Mouse (Mus musculus): ENCODE results near the gene Pdss2. TPM values are rescaled to one million over a fixed set of nuclear protein-coding genes. Genes with fewer than 3 reads are reported as not detected.

Gene Pdss2
- total and polyA plus RNA-seq, 2 experiments from 2014 or later, result 17.6 TPM

DNA sequence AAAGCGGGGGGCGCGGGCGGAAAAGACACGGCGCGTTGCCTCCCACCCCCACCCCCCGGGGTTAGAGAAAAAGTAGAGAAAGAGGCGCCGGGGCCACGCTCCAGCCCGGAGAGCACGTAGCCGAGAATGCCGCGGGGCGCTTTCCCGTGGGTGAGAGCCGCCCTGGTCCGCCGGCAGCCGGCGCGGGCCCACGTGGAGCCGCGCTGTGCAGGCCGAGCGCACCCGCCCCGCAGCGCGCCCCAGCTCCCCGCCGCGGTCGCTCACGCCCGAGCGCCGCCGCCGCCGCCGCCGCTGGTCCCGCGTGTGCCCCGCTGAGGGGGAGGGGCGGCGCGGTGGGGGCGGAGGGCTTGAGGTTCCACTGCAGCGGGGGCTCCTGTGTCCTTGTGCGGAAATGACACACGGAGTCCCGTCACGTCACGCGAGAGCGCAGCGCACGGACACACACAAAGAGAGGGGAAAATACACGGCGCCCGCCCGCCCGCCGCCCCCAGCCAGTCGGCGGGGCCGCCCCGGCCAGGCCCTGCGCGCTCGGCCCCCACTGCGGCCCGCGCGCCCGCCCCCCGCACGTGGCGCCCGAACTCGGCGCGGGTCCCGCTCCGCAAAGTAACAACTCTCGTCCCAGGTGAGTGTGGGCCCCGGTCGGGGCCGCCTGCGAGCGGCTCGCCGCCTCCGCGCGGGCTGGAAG, 257.6 kb downstream of the Pdss2 start, which contains the start of gene Bend3:
Bend3 (plus strand) TSS at position 81 of the 685 bp plus-strand sequence.
- Histone ChIP-seq H3K4me1 (ENCODE audit: insufficient read depth, low read length) (peaks cover 11% of the 10 kb centered on the region; the same call in 1 of the 2 replicates), H3K27me3 (ENCODE audit: insufficient read depth, low read length) (no peaks in the 10 kb centered on the region), H3K36me3 (ENCODE audit: insufficient read depth, low read length) (no peaks in the 10 kb centered on the region), H3K4me2 (ENCODE audit: low read depth, low read length, poor library complexity, severe bottlenecking) (peak within 1 kb of the TSS; percentile 99), H3K9me3 (ENCODE audit: low read length) (no peaks in the 10 kb centered on the region), H3K27ac (ENCODE audit: low read depth, low read length) (peak within 1 kb of the TSS; percentile 91), H3K9ac (replicated peaks; ENCODE audit: low read length, poor library complexity, severe bottlenecking) (peak within 1 kb of the TSS; percentile 94), H3K4me3 (ENCODE audit: low read depth, low read length) (peak within 1 kb of the TSS; percentile 91)
- DNase-seq (ENCODE audit: low spot score) (peak; percentile 73), ATAC-seq (ENCODE audit: low FRiP score) (peak; percentile 84)
- 0% methylated on average over 27 of the region's 101 CpGs for WGBS
- TF ChIP-seq CTCF (IDR thresholded peaks at IDR 0.05), result no peak

DNA sequence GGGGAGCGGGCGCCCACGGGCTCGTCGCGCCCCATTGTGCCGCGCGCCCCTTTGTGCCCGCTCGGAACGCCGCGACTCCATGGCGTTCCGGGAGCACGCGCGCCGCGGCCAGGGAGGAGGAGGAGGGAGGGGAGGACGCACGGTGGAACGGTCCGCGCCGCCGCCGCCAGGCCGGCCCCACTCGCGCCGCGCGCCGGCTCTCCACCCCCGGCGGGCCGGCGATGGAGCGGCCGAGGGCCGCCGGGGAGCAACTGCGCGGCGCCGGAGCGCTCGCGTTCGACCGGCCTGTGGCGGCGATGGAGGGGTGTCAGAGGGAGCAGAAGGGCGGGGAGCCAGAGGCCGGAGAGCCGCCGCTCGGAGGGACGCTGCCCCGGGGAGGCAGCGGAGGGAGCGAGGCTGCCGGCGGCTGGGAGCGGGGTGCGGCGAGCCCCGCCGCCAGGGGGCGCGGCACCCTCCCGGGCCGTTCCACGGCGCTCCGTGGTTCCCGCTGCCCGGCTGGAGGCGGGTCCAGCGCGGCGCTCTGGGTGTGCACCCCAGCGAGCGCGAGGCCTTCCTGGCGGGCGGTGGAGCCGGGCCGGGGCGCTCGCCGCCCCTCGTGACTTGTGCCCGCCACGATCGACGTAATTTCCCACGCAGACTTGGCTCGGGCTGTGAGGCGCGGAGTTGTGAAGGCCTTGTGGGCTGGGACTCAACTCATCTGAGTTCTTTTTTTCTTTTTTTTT, 258.3 kb downstream of the Pdss2 start:
- Histone ChIP-seq H3K27me3 (ENCODE audit: insufficient read depth, low read length) (no peaks in the 10 kb centered on the region), H3K9ac (replicated peaks; ENCODE audit: low read length, poor library complexity, severe bottlenecking) (peak overlapping the region; percentile 94), H3K9me3 (ENCODE audit: low read length) (no peaks in the 10 kb centered on the region), H3K4me3 (ENCODE audit: low read depth, low read length) (peak overlapping the region; percentile 91), H3K4me1 (ENCODE audit: insufficient read depth, low read length) (peaks cover 11% of the 10 kb centered on the region; the same call in 1 of the 2 replicates), H3K27ac (ENCODE audit: low read depth, low read length) (peak overlapping the region; percentile 91), H3K4me2 (ENCODE audit: low read depth, low read length, poor library complexity, severe bottlenecking) (peak overlapping the region; percentile 99), H3K36me3 (ENCODE audit: insufficient read depth, low read length) (no peaks in the 10 kb centered on the region)
- TF ChIP-seq CTCF (IDR thresholded peaks at IDR 0.05), result peak; percentile 41; the same call in 1 of the 2 replicates
- peak; percentile 75 for DNase-seq (ENCODE audit: low spot score)
- ATAC-seq (ENCODE audit: low FRiP score), result peak; percentile 85
- under 1% methylated on average over 29 of the region's 103 CpGs for WGBS

DNA sequence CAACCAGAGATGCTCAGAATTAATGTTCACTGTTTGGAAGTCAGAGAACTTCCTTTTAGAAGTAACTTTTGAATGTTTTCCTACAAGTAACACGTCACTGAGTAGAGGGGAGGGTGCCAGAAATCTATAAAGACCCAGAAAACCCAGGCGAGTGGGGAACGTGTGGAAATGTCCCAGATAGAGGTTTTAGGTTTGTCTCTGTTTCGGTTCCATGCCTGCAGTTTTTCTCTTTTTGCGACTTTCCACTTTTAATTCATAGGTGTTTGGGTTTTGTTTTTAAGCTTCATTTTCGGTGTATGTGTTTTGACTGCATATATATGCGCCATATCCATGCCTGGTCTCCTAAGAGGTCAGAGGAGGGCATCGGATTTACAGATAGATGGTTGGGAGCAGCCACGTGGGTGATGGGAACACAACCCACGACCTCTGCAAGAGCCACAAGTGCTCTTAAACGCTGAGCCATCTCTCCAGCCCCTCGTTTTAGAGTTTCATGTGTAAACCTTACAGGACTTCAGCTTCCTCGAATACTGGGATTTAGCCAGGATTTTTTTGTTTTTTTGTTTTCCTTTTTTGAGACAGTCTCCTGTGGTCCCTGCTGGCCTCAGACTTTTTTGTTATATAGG, 259.1 kb downstream of the Pdss2 start:
- Histone ChIP-seq H3K9ac (replicated peaks; ENCODE audit: low read length, poor library complexity, severe bottlenecking) (peak overlapping the region; percentile 94; the same call in 1 of the 2 replicates), H3K36me3 (ENCODE audit: insufficient read depth, low read length) (no peaks in the 10 kb centered on the region), H3K4me2 (ENCODE audit: low read depth, low read length, poor library complexity, severe bottlenecking) (peak overlapping the region; percentile 99), H3K9me3 (ENCODE audit: low read length) (no peaks in the 10 kb centered on the region), H3K4me1 (ENCODE audit: insufficient read depth, low read length) (peaks cover 11% of the 10 kb centered on the region; the same call in 1 of the 2 replicates), H3K27me3 (ENCODE audit: insufficient read depth, low read length) (no peaks in the 10 kb centered on the region), H3K27ac (ENCODE audit: low read depth, low read length) (peak overlapping the region; percentile 91), H3K4me3 (ENCODE audit: low read depth, low read length) (peak overlapping the region; percentile 91)
- 6% methylated on average over 13 of the region's 13 CpGs for WGBS
- no peak for TF ChIP-seq CTCF (IDR thresholded peaks at IDR 0.05)
- ATAC-seq (ENCODE audit: low FRiP score), result no peak
- DNase-seq (ENCODE audit: low spot score), result no peak

DNA sequence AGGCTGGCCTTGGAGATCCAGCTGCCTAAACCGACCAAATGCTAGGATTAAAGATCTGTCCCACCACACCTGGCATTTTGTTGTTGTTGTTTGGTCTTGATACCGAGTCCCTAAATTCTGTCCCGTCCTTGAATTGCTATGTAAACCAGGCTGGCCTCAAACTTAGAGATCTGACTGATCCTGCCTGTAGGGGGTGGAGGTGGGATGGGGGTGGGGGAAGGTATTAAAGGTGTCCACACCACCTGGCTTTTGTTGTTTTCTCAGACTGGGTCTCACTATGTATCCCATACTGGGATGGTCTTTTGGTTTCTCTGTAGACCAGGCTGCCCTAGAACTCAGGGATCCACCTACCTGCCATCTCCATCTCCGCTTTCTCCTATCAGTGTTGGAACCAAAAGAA, 259.9 kb downstream of the Pdss2 start:
- no peak for DNase-seq (ENCODE audit: low spot score)
- H3K9me3 ChIP-seq (ENCODE audit: low read length), result no peaks in the 10 kb centered on the region
- 49% methylated on average over 4 of the region's 4 CpGs for WGBS

DNA sequence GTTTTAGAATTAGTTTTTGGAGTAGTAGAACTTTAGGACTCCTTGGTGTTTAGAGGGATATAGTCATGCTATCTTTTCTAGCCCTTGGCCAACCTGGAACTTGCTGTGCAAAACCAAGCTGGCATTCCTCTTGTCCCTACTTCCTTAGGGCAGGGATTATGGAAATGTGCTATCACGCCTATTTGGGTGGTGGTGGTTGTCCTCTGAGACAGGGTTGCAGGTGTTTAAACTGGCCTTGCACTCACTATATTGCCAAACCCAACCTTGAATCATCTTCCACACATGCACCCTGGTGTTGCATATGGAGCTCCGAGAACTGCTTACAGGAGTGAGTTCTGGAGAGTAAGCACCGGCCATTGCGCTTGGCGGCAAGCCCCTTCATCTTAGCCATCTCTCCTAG, 260.7 kb downstream of the Pdss2 start:
- H3K4me1 ChIP-seq (ENCODE audit: insufficient read depth, low read length), result peaks cover 11% of the 10 kb centered on the region; the same call in 1 of the 2 replicates
- DNase-seq (ENCODE audit: low spot score) (no peak), ATAC-seq (ENCODE audit: low FRiP score) (no peak)
- TF ChIP-seq CTCF (IDR thresholded peaks at IDR 0.05), result no peak
- H3K36me3 ChIP-seq (ENCODE audit: insufficient read depth, low read length), result no peaks in the 10 kb centered on the region
- no peak overlapping the region for H3K9ac ChIP-seq (replicated peaks; ENCODE audit: low read length, poor library complexity, severe bottlenecking)
- no peaks in the 10 kb centered on the region for H3K9me3 ChIP-seq (ENCODE audit: low read length)
- H3K27me3 ChIP-seq (ENCODE audit: insufficient read depth, low read length), result no peaks in the 10 kb centered on the region
- WGBS, result 77% methylated on average over 5 of the region's 5 CpGs
- no peak overlapping the region for H3K27ac ChIP-seq (ENCODE audit: low read depth, low read length)
- H3K4me3 ChIP-seq (ENCODE audit: low read depth, low read length), result no peak overlapping the region
- H3K4me2 ChIP-seq (ENCODE audit: low read depth, low read length, poor library complexity, severe bottlenecking), result no peak overlapping the region

More for the DNA sequence above, 259.9 kb downstream of the Pdss2 start:
- no peak overlapping the region for H3K4me3 ChIP-seq (ENCODE audit: low read depth, low read length)
- no peaks in the 10 kb centered on the region for H3K36me3 ChIP-seq (ENCODE audit: insufficient read depth, low read length)
- no peak overlapping the region for H3K9ac ChIP-seq (replicated peaks; ENCODE audit: low read length, poor library complexity, severe bottlenecking)
- no peak for ATAC-seq (ENCODE audit: low FRiP score)
- peaks cover 11% of the 10 kb centered on the region; the same call in 1 of the 2 replicates for H3K4me1 ChIP-seq (ENCODE audit: insufficient read depth, low read length)
- TF ChIP-seq CTCF (IDR thresholded peaks at IDR 0.05), result no peak
- no peaks in the 10 kb centered on the region for H3K27me3 ChIP-seq (ENCODE audit: insufficient read depth, low read length)
- H3K27ac ChIP-seq (ENCODE audit: low read depth, low read length), result no peak overlapping the region
- H3K4me2 ChIP-seq (ENCODE audit: low read depth, low read length, poor library complexity, severe bottlenecking), result no peak overlapping the region

All from midbrain, postnatal 0 days (tissue).